Mouse (Mus musculus) midbrain, embryonic 14.5 days (tissue): ENCODE measurements at regions not wholly inside any gene's neighbourhood (a gene's known extent, or its start where the extent isn't known, plus 50 kb on each side); places are given as distances from the start of the nearest gene placed in this dataset.

Source experiments
- ATAC-seq: fragments of 200-750 bp; cut with Nextera tagmentation; 2 replicates; pipeline ENCODE4 v1.8.0; 2017; ENCODE audit warnings: moderate number of reproducible peaks, moderate library complexity; ENCODE audit not compliant: low FRiP score, low TSS enrichment
- DNase-seq: peaks from one replicate; pipeline ENCODE4 v3.0.0-alpha.2; 2015
- H3K27ac ChIP-seq: fragments of 300-500 bp; sonication (generic); replicated peaks from 2 replicates; pipeline ENCODE4 v1.5.1; 2014; ENCODE audit warnings: mild to moderate bottlenecking, low read depth, low read length, moderate library complexity
- H3K27me3 ChIP-seq: fragments of 300-500 bp; sonication (generic); 2 replicates; pipeline ENCODE4 v1.6.1; 2014; ENCODE audit warnings: low read length, control low read depth, mixed read lengths; ENCODE audit not compliant: control insufficient read depth, insufficient read depth
- H3K36me3 ChIP-seq: fragments of 300-500 bp; sonication (generic); 2 replicates; pipeline ENCODE4 v1.6.1; 2014; ENCODE audit warnings: low read length, control low read depth; ENCODE audit not compliant: control insufficient read depth, insufficient read depth
- H3K4me1 ChIP-seq: fragments of 300-500 bp; sonication (generic); 2 replicates; pipeline ENCODE4 v1.6.1; 2014; ENCODE audit warnings: mild to moderate bottlenecking, antibody characterized with exemption, low read length, control low read depth; ENCODE audit not compliant: control insufficient read depth, insufficient read depth
- H3K4me2 ChIP-seq: fragments of 300-500 bp; sonication (generic); 2 replicates; pipeline ENCODE4 v1.6.1; 2014; ENCODE audit warnings: mild to moderate bottlenecking, low read length, moderate library complexity
- H3K4me3 ChIP-seq: fragments of 300-500 bp; sonication (generic); replicated peaks from 2 replicates; pipeline ENCODE4 v1.5.1; 2014; ENCODE audit warnings: low read depth, low read length
- H3K9ac ChIP-seq: fragments of 300-500 bp; sonication (generic); replicated peaks from 2 replicates; pipeline ENCODE4 v1.6.1; 2014; ENCODE audit warnings: mild to moderate bottlenecking, low read length, moderate library complexity
- H3K9me3 ChIP-seq: fragments of 300-500 bp; sonication (generic); 2 replicates; pipeline ENCODE4 v1.6.1; 2016; ENCODE audit warnings: low read length, control low read depth, mixed read lengths; ENCODE audit not compliant: control insufficient read depth
- WGBS: fragments of 180-500 bp; shearing (Covaris S2); extraction: QIAGEN DNeasy Blood & Tissue Kit; methylation state at CpG from one replicate; pipeline ENCODE4 v1.1.7; 2014; 5-methylcytosine and 5-hydroxymethylcytosine counted together

DNA sequence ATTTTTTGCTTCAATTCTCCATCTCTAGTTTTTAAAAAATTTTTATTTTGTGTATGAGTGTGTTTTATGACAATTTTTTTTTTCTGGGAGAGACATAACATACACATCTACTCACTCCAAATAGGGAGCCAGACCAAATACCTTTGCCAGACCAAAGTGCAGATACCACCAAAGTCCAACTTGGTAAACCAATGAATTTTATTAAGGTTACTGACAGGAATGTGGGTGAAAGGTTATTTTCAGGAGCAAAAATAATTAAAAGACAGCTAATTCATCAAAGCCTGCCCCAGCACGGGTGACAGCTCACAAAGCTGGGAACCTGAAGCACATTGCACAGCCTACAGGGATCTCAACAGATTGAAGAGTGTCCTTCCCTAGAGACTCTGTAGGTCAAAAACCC is 146.6 kb upstream of the Smim15 start:
- Histone ChIP-seq H3K9ac (no peak overlapping the region), H3K4me1 (no peaks in the 10 kb centered on the region)
- 80% methylated on average over 1 of the region's 1 CpGs for WGBS

DNA sequence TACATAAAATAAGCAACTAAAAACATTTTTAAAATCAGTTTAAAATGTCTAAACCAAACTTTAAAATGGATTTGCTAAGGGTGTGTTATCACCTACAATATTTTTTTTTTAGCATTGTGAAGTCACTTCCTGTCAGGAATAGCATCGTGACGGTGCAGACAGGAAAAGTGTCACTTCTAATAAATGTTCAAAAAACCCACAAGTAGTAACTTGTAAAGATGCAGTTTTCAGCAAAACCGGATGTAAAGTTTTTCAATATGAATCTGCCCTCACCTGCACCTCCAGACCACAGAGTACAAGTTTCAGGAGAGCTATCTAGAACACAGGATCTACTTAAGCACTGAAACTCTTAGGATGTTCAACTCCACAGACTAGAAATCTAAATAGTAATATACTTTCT is 147.1 kb upstream of the Smim15 start:
- no peak for ATAC-seq
- Histone ChIP-seq H3K9me3 (no peaks in the 10 kb centered on the region), H3K4me3 (no peak overlapping the region), H3K36me3 (no peaks in the 10 kb centered on the region), H3K4me2 (no peak overlapping the region), H3K4me1 (peaks cover 3% of the 10 kb centered on the region), H3K27ac (no peak overlapping the region), H3K9ac (no peak overlapping the region), H3K27me3 (no peaks in the 10 kb centered on the region; the same call in 1 of the 2 replicates)
- DNase-seq, result no peak
- 93% methylated on average over 3 of the region's 3 CpGs for WGBS

More for the DNA sequence above, 146.6 kb upstream of the Smim15 start:
- no peaks in the 10 kb centered on the region; the same call in 1 of the 2 replicates for H3K27me3 ChIP-seq
- DNase-seq, result no peak
- H3K4me3 ChIP-seq, result no peak overlapping the region
- no peak overlapping the region for H3K4me2 ChIP-seq
- no peak for ATAC-seq
- H3K27ac ChIP-seq, result no peak overlapping the region
- H3K36me3 ChIP-seq, result no peaks in the 10 kb centered on the region
- no peaks in the 10 kb centered on the region for H3K9me3 ChIP-seq

DNA sequence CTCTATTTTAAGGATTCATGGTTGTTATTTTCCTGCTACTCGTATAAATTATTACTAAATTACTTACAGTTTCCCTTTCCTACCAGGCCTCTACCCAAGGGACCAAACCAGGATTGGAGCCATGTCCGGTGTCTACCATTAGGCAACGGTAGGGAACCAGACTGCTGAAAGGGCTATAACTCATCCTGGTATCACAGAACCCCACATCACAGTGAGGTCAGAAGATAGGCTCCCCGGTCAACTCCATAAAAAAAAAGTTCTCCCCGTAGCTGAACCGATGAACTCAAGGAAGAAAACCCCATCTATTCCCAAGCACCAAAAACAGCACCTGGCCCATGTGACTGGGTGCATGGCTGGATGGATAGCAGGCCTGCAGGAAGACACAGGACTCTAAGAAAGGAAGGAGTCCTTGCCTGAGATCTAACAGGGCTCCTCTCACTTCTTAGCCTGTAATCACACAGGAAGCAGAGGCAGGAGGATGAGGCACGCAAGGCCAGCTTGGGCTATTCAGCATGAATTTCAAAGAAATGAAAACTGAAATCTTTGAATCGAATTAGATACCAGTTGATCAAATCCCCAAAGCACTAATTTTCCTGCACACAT is 150.6 kb upstream of the Smim15 start:
- H3K27me3 ChIP-seq, result no peaks in the 10 kb centered on the region; the same call in 1 of the 2 replicates
- no peak overlapping the region for H3K4me3 ChIP-seq
- no peak overlapping the region for H3K4me2 ChIP-seq
- WGBS, result 96% methylated on average over 8 of the region's 8 CpGs
- DNase-seq (no peak), ATAC-seq (no peak)
- no peaks in the 10 kb centered on the region for H3K36me3 ChIP-seq
- no peak overlapping the region for H3K27ac ChIP-seq
- H3K9me3 ChIP-seq, result no peaks in the 10 kb centered on the region
- H3K9ac ChIP-seq, result no peak overlapping the region
- peaks cover 11% of the 10 kb centered on the region for H3K4me1 ChIP-seq

DNA sequence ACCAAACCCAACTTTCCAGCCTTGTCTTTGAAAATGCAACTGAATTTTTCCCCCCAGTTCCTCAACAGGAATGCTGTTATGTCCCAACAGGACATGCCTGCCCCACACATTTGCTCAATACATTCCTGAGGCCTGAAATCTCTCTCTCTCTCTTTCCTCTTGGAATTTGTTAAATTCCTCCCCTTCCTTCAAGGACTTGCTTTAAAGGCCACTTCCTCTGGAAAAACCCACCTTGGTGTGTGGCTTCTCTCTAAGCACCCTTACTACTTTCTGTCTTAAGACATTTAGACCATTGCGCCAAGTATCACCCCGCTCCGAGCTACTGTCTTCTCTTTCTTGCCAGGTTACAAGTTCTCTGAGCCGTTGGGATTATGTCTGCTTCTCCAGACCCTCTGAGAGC is 151.2 kb upstream of the Smim15 start:
- Histone ChIP-seq H3K9ac (no peak overlapping the region), H3K4me2 (no peak overlapping the region), H3K4me3 (no peak overlapping the region), H3K27ac (no peak overlapping the region), H3K4me1 (peaks cover 11% of the 10 kb centered on the region), H3K36me3 (no peaks in the 10 kb centered on the region), H3K9me3 (no peaks in the 10 kb centered on the region), H3K27me3 (no peaks in the 10 kb centered on the region; the same call in 1 of the 2 replicates)
- DNase-seq (no peak), ATAC-seq (no peak)
- 86% methylated on average over 4 of the region's 4 CpGs for WGBS

DNA sequence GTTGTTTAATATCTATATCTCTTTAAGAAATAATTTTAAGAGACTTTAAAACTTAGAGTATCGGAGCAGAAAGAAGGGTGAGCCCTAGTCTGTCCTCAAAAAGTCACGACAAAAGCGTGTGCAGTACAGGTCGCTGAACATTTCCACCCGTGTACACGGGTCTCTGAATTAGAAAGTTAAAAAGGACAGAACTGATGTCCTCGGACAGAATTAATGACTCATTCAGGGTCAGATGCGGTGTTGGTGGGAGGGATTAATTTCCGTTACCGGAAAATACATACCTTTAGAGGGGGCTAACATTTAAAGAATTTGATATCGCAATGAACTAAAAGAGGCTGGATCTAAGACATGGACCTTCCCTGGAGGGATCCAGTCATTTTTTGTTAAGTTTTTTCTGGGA is 152.3 kb upstream of the Smim15 start:
- peak overlapping the region; percentile 98; the same call in 1 of the 2 replicates for H3K27ac ChIP-seq
- H3K4me2 ChIP-seq, result peak overlapping the region; percentile 77
- no peaks in the 10 kb centered on the region for H3K9me3 ChIP-seq
- 8% methylated on average over 11 of the region's 11 CpGs for WGBS
- H3K9ac ChIP-seq, result peak overlapping the region; percentile 83; the same call in 1 of the 2 replicates
- DNase-seq (no peak), ATAC-seq (no peak)
- H3K27me3 ChIP-seq, result no peaks in the 10 kb centered on the region; the same call in 1 of the 2 replicates
- H3K4me3 ChIP-seq, result peak overlapping the region; percentile 91
- H3K36me3 ChIP-seq, result no peaks in the 10 kb centered on the region
- H3K4me1 ChIP-seq, result peaks cover 15% of the 10 kb centered on the region

DNA sequence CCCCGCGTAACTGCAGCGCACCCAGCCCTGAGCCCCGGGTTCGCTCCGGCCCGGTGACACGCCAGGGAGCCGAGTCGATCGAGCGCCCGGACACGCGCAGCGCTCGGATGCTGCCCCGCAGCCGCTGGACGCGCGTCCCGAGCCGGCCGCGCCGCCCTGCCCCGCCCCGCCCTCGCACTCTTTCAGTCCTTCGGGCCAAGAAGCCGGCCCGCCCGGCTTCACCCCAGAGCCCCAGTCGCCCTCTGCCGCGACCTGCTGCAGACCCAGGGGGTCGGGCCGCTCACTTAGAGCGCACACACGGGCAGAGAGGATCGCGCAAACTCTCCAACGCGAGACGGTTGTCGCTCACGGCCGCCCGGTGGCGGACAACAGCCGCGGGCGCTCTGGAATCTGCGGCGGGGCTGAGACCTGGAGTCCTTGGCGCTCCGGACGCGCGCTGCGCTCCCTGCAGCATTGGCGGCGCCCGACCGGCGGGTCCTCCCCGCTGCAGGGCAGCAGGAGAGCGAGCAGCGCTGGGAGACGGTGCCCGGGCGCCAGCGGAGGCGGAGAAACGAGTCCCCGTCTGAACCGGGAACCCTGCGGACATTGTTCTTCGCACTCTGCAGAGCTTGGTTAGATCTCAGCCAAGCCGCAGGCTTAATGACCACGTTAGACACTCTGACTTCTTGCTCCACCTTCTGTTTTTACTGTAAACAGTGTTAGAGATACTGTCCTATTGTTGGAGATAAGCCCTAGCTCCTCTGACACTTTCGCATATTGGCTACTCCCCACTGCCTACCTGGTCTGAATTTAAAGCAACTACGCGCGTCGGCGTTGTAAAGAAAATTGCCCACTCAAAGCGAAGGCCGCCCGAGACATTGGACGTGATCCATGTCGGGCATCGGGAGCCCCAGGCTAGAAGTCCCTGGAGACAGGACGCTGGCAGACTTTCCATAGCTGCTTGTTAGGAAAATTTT is 153.1 kb upstream of the Smim15 start:
- Histone ChIP-seq H3K4me1 (peaks cover 19% of the 10 kb centered on the region), H3K36me3 (no peaks in the 10 kb centered on the region), H3K4me2 (peak overlapping the region; percentile 77), H3K27me3 (no peaks in the 10 kb centered on the region; the same call in 1 of the 2 replicates), H3K9me3 (no peaks in the 10 kb centered on the region), H3K4me3 (peak overlapping the region; percentile 91), H3K9ac (peak overlapping the region; percentile 83), H3K27ac (peak overlapping the region; percentile 98)
- DNase-seq, result peak; percentile 87
- ATAC-seq, result peak; percentile 5
- under 1% methylated on average over 92 of the region's 95 CpGs for WGBS

DNA sequence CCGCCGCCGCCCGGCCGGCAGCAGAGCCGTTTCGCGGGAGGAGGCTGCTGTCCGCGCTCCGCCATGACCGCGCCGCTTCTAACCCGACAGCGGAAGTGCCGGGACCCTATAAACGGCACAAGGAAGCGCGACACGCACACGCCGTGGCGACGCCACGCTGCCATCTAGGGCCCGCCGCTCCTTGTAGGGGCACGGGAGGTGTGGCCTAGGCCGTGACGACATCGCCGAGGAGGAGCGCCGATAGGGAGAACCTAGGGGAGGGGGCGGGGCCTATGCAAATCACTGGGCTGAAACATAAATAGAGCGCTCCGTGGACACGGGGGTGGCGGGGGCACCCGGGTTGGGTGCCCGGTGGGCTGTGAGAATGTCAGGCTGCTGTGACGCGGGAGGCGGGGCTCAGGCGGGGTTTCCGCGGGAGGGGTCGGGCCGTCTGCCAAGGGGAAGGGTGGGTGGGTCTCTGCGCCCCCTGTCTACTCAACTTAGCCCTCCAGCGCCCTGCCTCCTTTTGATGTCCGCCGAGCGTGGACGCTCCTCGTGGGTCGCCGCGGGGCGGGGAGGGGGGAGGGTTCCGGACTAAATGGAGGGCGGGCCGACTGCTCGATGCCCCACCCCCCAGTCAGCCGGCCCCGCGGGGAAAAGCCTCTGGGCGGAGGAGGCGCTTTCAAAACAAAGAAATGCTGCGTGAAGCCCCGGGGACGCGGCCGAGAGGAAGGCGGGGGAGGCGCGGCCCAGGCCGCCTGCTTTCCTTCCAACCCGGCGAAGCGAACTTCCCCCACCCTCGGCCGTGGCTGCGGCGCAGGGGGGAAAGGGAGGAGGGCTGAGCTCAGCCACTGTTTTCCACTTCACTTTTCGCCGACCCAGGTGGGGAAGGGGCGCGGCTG is 154.0 kb upstream of the Smim15 start:
- Histone ChIP-seq H3K27me3 (no peaks in the 10 kb centered on the region; the same call in 1 of the 2 replicates), H3K9me3 (no peaks in the 10 kb centered on the region), H3K27ac (peak overlapping the region; percentile 98), H3K4me2 (peak overlapping the region; percentile 77), H3K9ac (peak overlapping the region; percentile 97), H3K4me1 (peaks cover 19% of the 10 kb centered on the region), H3K4me3 (peak overlapping the region; percentile 91), H3K36me3 (no peaks in the 10 kb centered on the region)
- under 1% methylated on average over 78 of the region's 90 CpGs for WGBS
- peak; percentile 100 for DNase-seq
- peak; percentile 94 for ATAC-seq

DNA sequence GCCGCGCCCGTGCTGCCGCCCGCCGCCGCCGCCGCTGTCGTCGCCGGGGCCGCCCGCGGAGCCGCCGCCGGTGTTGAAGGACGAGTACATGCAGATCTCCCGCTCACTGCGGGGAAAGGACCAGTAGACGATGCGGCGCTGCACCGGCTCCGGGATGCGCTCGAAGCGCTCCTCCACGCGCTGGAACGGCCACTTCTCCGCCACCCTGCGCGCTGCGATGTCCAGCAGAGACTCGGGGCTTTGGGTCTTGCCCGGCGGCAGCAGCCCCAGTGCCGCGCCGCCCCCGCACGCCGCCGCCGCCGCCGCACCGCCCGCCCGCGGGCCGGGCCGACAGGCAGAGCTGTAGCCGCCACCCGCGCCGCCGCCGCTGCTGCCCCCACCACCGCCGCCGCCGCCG is 154.7 kb upstream of the Smim15 start:
- Histone ChIP-seq H3K4me2 (peak overlapping the region; percentile 74), H3K4me1 (peaks cover 24% of the 10 kb centered on the region), H3K9me3 (no peaks in the 10 kb centered on the region), H3K9ac (peak overlapping the region; percentile 97), H3K4me3 (peak overlapping the region; percentile 91), H3K27me3 (no peaks in the 10 kb centered on the region; the same call in 1 of the 2 replicates), H3K27ac (peak overlapping the region; percentile 97), H3K36me3 (no peaks in the 10 kb centered on the region)
- ATAC-seq (peak; percentile 5), DNase-seq (peak; percentile 70)
- WGBS, result under 1% methylated on average over 28 of the region's 66 CpGs
